Mouse (Mus musculus): ENCODE data around the gene Sh2d6. TPM values are rescaled to one million over a fixed set of nuclear protein-coding genes. Genes with fewer than 3 reads are reported as not detected.
"Not testable (repeated sequence)": the region's sequence is repeated elsewhere in the genome, so short reads cannot be mapped to it uniquely, and the experiment has no call there.

Sh2d6 gene
- polyA plus RNA-seq, 1 experiment from 2014 or later = not detected

- TF ChIP-seq CTCF (IDR thresholded peaks at IDR 0.05; ENCODE audit: low read depth) = peak; percentile 90
- Histone ChIP-seq H3K9me3 (ENCODE audit: low read depth, low read length) (no peaks in the 10 kb centered on the region), H3K27me3 (ENCODE audit: insufficient read depth, low read length) (no peaks in the 10 kb centered on the region), H3K36me3 (ENCODE audit: insufficient read depth) (no peaks in the 10 kb centered on the region), H3K4me2 (peak overlapping the region; percentile 46), H3K27ac (ENCODE audit: low read depth) (no peak overlapping the region), H3K9ac (no peak overlapping the region), H3K4me3 (ENCODE audit: low read depth, low read length) (no peak overlapping the region), H3K4me1 (ENCODE audit: insufficient read depth) (no peaks in the 10 kb centered on the region; the same call in 1 of the 2 replicates)
- WGBS = 1% methylated on average over 9 of the region's 9 CpGs
- no peak for ATAC-seq (ENCODE audit: insufficient read depth)
- peak; percentile 93 for DNase-seq
Observed at GRCm38 (mm10) chr6:72535165-72535564, 13.7 kb upstream of the Sh2d6 start.

- TF ChIP-seq CTCF (IDR thresholded peaks at IDR 0.05; ENCODE audit: low read depth) = peak; percentile 100
- no peaks in the 10 kb centered on the region; the same call in 1 of the 2 replicates for H3K4me1 ChIP-seq (ENCODE audit: insufficient read depth)
- no peak overlapping the region for H3K4me2 ChIP-seq
- DNase-seq (peak; percentile 93), ATAC-seq (ENCODE audit: insufficient read depth) (peak; percentile 68)
- H3K27me3 ChIP-seq (ENCODE audit: insufficient read depth, low read length) = no peaks in the 10 kb centered on the region
- no peak overlapping the region for H3K9ac ChIP-seq
- H3K36me3 ChIP-seq (ENCODE audit: insufficient read depth) = no peaks in the 10 kb centered on the region
- no peak overlapping the region for H3K27ac ChIP-seq (ENCODE audit: low read depth)
- no peak overlapping the region for H3K4me3 ChIP-seq (ENCODE audit: low read depth, low read length)
- WGBS = 36% methylated on average over 9 of the region's 9 CpGs
- no peaks in the 10 kb centered on the region for H3K9me3 ChIP-seq (ENCODE audit: low read depth, low read length)
Observed at GRCm38 (mm10) chr6:72534035-72534809, 12.7 kb upstream of the Sh2d6 start.

GRCm38 (mm10) chr6:72533555-72533954 lies 12.0 kb upstream of the Sh2d6 start:
- not testable (repeated sequence) for H3K4me3 ChIP-seq (ENCODE audit: low read depth, low read length); H3K36me3 ChIP-seq (ENCODE audit: insufficient read depth); H3K27me3 ChIP-seq (ENCODE audit: insufficient read depth, low read length); H3K27ac ChIP-seq (ENCODE audit: low read depth); H3K9me3 ChIP-seq (ENCODE audit: low read depth, low read length); H3K4me1 ChIP-seq (ENCODE audit: insufficient read depth); H3K4me2 ChIP-seq; H3K9ac ChIP-seq
- 11% methylated on average over 1 of the region's 1 CpGs for WGBS
- DNase-seq (peak; percentile 42), ATAC-seq (ENCODE audit: insufficient read depth) (peak; percentile 39)

GRCm38 (mm10) chr6:72532580-72532979 lies 11.1 kb upstream of the Sh2d6 start:
- DNase-seq = no peak
- Histone ChIP-seq H3K27me3 (ENCODE audit: insufficient read depth, low read length) (no peaks in the 10 kb centered on the region), H3K27ac (ENCODE audit: low read depth) (no peak overlapping the region), H3K9me3 (ENCODE audit: low read depth, low read length) (no peaks in the 10 kb centered on the region), H3K4me2 (no peak overlapping the region), H3K4me1 (ENCODE audit: insufficient read depth) (no peaks in the 10 kb centered on the region), H3K4me3 (ENCODE audit: low read depth, low read length) (no peak overlapping the region), H3K9ac (no peak overlapping the region), H3K36me3 (ENCODE audit: insufficient read depth) (no peaks in the 10 kb centered on the region)
- WGBS = 76% methylated on average over 4 of the region's 4 CpGs
- no peak for ATAC-seq (ENCODE audit: insufficient read depth)
- TF ChIP-seq CTCF (IDR thresholded peaks at IDR 0.05; ENCODE audit: low read depth) = no peak

GRCm38 (mm10) chr6:72528410-72529151 lies 7.1 kb upstream of the Sh2d6 start:
- H3K36me3 ChIP-seq (ENCODE audit: insufficient read depth) = no peaks in the 10 kb centered on the region
- H3K9me3 ChIP-seq (ENCODE audit: low read depth, low read length) = no peaks in the 10 kb centered on the region
- H3K27me3 ChIP-seq (ENCODE audit: insufficient read depth, low read length) = no peaks in the 10 kb centered on the region
- DNase-seq = no peak
- WGBS = 81% methylated on average over 10 of the region's 10 CpGs
- H3K9ac ChIP-seq = no peak overlapping the region
- H3K4me2 ChIP-seq = no peak overlapping the region
- TF ChIP-seq CTCF (IDR thresholded peaks at IDR 0.05; ENCODE audit: low read depth) = no peak
- no peak overlapping the region for H3K4me3 ChIP-seq (ENCODE audit: low read depth, low read length)
- no peak for ATAC-seq (ENCODE audit: insufficient read depth)
- no peak overlapping the region for H3K27ac ChIP-seq (ENCODE audit: low read depth)
- H3K4me1 ChIP-seq (ENCODE audit: insufficient read depth) = no peaks in the 10 kb centered on the region

GRCm38 (mm10) chr6:72527070-72527469 lies 5.6 kb upstream of the Sh2d6 start:
- H3K4me2 ChIP-seq = no peak overlapping the region
- H3K36me3 ChIP-seq (ENCODE audit: insufficient read depth) = no peaks in the 10 kb centered on the region
- no peak for TF ChIP-seq CTCF (IDR thresholded peaks at IDR 0.05; ENCODE audit: low read depth)
- 78% methylated on average over 4 of the region's 4 CpGs for WGBS
- DNase-seq = no peak
- H3K9me3 ChIP-seq (ENCODE audit: low read depth, low read length) = no peaks in the 10 kb centered on the region
- no peaks in the 10 kb centered on the region for H3K4me1 ChIP-seq (ENCODE audit: insufficient read depth)
- H3K27ac ChIP-seq (ENCODE audit: low read depth) = no peak overlapping the region
- H3K9ac ChIP-seq = no peak overlapping the region
- H3K4me3 ChIP-seq (ENCODE audit: low read depth, low read length) = no peak overlapping the region
- no peaks in the 10 kb centered on the region for H3K27me3 ChIP-seq (ENCODE audit: insufficient read depth, low read length)
- ATAC-seq (ENCODE audit: insufficient read depth) = no peak

GRCm38 (mm10) chr6:72524160-72524559 lies 2.7 kb upstream of the Sh2d6 start:
- peaks cover 5% of the 10 kb centered on the region for H3K4me1 ChIP-seq (ENCODE audit: insufficient read depth)
- no peaks in the 10 kb centered on the region for H3K27me3 ChIP-seq (ENCODE audit: insufficient read depth, low read length)
- no peak for TF ChIP-seq CTCF (IDR thresholded peaks at IDR 0.05; ENCODE audit: low read depth)
- H3K36me3 ChIP-seq (ENCODE audit: insufficient read depth) = no peaks in the 10 kb centered on the region
- no peak overlapping the region for H3K4me2 ChIP-seq
- no peak for ATAC-seq (ENCODE audit: insufficient read depth)
- no peaks in the 10 kb centered on the region for H3K9me3 ChIP-seq (ENCODE audit: low read depth, low read length)
- H3K27ac ChIP-seq (ENCODE audit: low read depth) = no peak overlapping the region
- no peak for DNase-seq
- 77% methylated on average over 2 of the region's 2 CpGs for WGBS
- no peak overlapping the region for H3K4me3 ChIP-seq (ENCODE audit: low read depth, low read length)
- H3K9ac ChIP-seq = no peak overlapping the region

Measured in lung, embryonic 14.5 days (tissue).